Mouse (Mus musculus): ENCODE measurements around the gene Ugt1a9. TPM values are rescaled to one million over a fixed set of nuclear protein-coding genes. Genes with fewer than 3 reads are reported as not detected.

Gene Ugt1a9
- polyA plus RNA-seq, 1 experiment from 2014 or later: 0.65 TPM

DNA sequence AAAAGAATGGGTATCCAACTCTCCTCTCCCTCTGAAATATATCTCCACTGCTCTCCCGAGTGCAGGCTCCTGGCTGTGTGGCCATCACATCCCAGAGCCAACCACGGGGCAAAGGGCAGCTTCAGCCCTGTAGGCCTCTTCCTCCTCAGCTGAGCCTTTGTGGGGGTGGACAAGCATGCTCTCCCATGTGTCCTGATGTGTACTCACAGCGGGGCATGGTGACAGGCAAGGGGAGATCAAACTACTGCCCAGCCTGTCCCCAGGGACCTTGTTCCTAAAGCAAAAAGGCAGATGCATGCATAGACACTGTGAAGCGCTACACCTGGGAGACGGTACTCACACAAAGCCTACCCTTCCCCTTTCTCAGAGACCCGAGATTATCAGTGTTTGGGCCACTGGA is 189.5 kb downstream of the Ugt1a9 start:
- H3K4me1 ChIP-seq (replicated peaks; ENCODE audit: control insufficient read depth, insufficient read depth): peaks cover 21% of the 10 kb centered on the region
- ATAC-seq (ENCODE audit: low FRiP score, low TSS enrichment) (0 out of 2 replicates have a peak, but pooled peaks have one; percentile 2), DNase-seq (ENCODE audit: low spot score) (no peak)
- no peaks in the 10 kb centered on the region for H3K27me3 ChIP-seq (ENCODE audit: control insufficient read depth, insufficient read depth, low read length)
- peaks cover 56% of the 10 kb centered on the region for H3K36me3 ChIP-seq (ENCODE audit: control insufficient read depth, insufficient read depth, low read length)
- peaks cover 10% of the 10 kb centered on the region for H3K9me3 ChIP-seq (ENCODE audit: control insufficient read depth, low read length)
- 0 out of 2 replicates have a peak overlapping the region, but pooled peaks have one; percentile 0 for H3K4me2 ChIP-seq (replicated peaks; ENCODE audit: low read depth)
- 72% methylated on average over 6 of the region's 6 CpGs for WGBS
- TF ChIP-seq EP300 (optimal IDR thresholded peaks at IDR 0.05) (no peak), CTCF (IDR thresholded peaks at IDR 0.05; ENCODE audit: low read depth) (no peak)
- peak overlapping the region; percentile 13; the same call in 1 of the 2 replicates for H3K27ac ChIP-seq (replicated peaks)
- no peak overlapping the region for H3K4me3 ChIP-seq (ENCODE audit: low read depth, low read length)
- peak overlapping the region; percentile 5 for H3K9ac ChIP-seq (ENCODE audit: low read length)

GRCm38 (mm10) chr1:88260604-88261377 is 190.2 kb downstream of the Ugt1a9 start:
- peaks cover 21% of the 10 kb centered on the region for H3K4me1 ChIP-seq (replicated peaks; ENCODE audit: control insufficient read depth, insufficient read depth)
- H3K9ac ChIP-seq (ENCODE audit: low read length): no peak overlapping the region; the same call in 1 of the 2 replicates
- peaks cover 62% of the 10 kb centered on the region for H3K36me3 ChIP-seq (ENCODE audit: control insufficient read depth, insufficient read depth, low read length)
- 78% methylated on average over 10 of the region's 10 CpGs for WGBS
- H3K27ac ChIP-seq (replicated peaks): no peak overlapping the region
- DNase-seq (ENCODE audit: low spot score): no peak
- H3K9me3 ChIP-seq (ENCODE audit: control insufficient read depth, low read length): peaks cover 9% of the 10 kb centered on the region
- TF ChIP-seq CTCF (IDR thresholded peaks at IDR 0.05; ENCODE audit: low read depth) (no peak), EP300 (optimal IDR thresholded peaks at IDR 0.05) (no peak)
- no peak overlapping the region for H3K4me2 ChIP-seq (replicated peaks; ENCODE audit: low read depth)
- no peaks in the 10 kb centered on the region for H3K27me3 ChIP-seq (ENCODE audit: control insufficient read depth, insufficient read depth, low read length)
- H3K4me3 ChIP-seq (ENCODE audit: low read depth, low read length): no peak overlapping the region
- ATAC-seq (ENCODE audit: low FRiP score, low TSS enrichment): no peak

DNA sequence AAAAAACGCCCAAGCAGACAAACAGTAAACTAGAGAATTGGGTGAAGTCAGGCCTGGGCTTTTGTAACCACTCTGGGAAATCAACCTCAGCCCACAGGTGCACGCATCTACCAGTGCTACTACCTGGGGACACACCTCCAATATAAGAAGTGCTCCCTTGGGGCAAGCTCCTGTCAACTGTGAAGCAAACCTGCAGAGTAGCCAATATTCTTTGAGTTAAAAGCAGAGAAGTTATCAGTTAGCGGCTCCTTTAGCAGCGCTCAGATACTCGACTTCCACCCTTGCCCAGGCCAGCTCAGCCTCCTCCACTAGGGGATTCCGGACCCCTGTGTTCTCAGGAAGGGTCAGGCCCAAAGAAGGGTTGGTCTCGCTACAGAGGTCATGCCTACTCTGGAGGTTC is 191.1 kb downstream of the Ugt1a9 start:
- Histone ChIP-seq H3K9ac (ENCODE audit: low read length) (no peak overlapping the region), H3K9me3 (ENCODE audit: control insufficient read depth, low read length) (peaks cover 4% of the 10 kb centered on the region; the same call in 1 of the 2 replicates), H3K4me1 (replicated peaks; ENCODE audit: control insufficient read depth, insufficient read depth) (peaks cover 19% of the 10 kb centered on the region), H3K4me3 (ENCODE audit: low read depth, low read length) (no peak overlapping the region), H3K36me3 (ENCODE audit: control insufficient read depth, insufficient read depth, low read length) (peaks cover 71% of the 10 kb centered on the region), H3K27me3 (ENCODE audit: control insufficient read depth, insufficient read depth, low read length) (no peaks in the 10 kb centered on the region), H3K27ac (replicated peaks) (peak overlapping the region; percentile 31), H3K4me2 (replicated peaks; ENCODE audit: low read depth) (no peak overlapping the region)
- 79% methylated on average over 7 of the region's 7 CpGs for WGBS
- TF ChIP-seq EP300 (optimal IDR thresholded peaks at IDR 0.05) (no peak), CTCF (IDR thresholded peaks at IDR 0.05; ENCODE audit: low read depth) (no peak)
- ATAC-seq (ENCODE audit: low FRiP score, low TSS enrichment) (no peak), DNase-seq (ENCODE audit: low spot score) (no peak)

- TF ChIP-seq CTCF (IDR thresholded peaks at IDR 0.05; ENCODE audit: low read depth) (0 out of 2 replicates have a peak, but pooled peaks have one; percentile 13), EP300 (optimal IDR thresholded peaks at IDR 0.05) (no peak)
- peak overlapping the region; percentile 31; the same call in 1 of the 2 replicates for H3K27ac ChIP-seq (replicated peaks)
Observed at GRCm38 (mm10) chr1:88262255-88262654, 191.7 kb downstream of the Ugt1a9 start.

GRCm38 (mm10) chr1:88262961-88263360 is 192.4 kb downstream of the Ugt1a9 start:
- Histone ChIP-seq H3K4me2 (replicated peaks; ENCODE audit: low read depth) (no peak overlapping the region), H3K4me1 (replicated peaks; ENCODE audit: control insufficient read depth, insufficient read depth) (peaks cover 19% of the 10 kb centered on the region), H3K4me3 (ENCODE audit: low read depth, low read length) (no peak overlapping the region), H3K27ac (replicated peaks) (peak overlapping the region; percentile 9), H3K36me3 (ENCODE audit: control insufficient read depth, insufficient read depth, low read length) (peaks cover 84% of the 10 kb centered on the region), H3K27me3 (ENCODE audit: control insufficient read depth, insufficient read depth, low read length) (no peaks in the 10 kb centered on the region), H3K9ac (ENCODE audit: low read length) (0 out of 2 replicates have a peak overlapping the region, but pooled peaks have one; percentile 0), H3K9me3 (ENCODE audit: control insufficient read depth, low read length) (no peaks in the 10 kb centered on the region)
- ATAC-seq (ENCODE audit: low FRiP score, low TSS enrichment): no peak
- TF ChIP-seq CTCF (IDR thresholded peaks at IDR 0.05; ENCODE audit: low read depth) (no peak), EP300 (optimal IDR thresholded peaks at IDR 0.05) (no peak)
- DNase-seq (ENCODE audit: low spot score): no peak
- 65% methylated on average over 6 of the region's 6 CpGs for WGBS

More at GRCm38 (mm10) chr1:88262255-88262654, 191.7 kb downstream of the Ugt1a9 start:
- Histone ChIP-seq H3K9me3 (ENCODE audit: control insufficient read depth, low read length) (no peaks in the 10 kb centered on the region), H3K4me3 (ENCODE audit: low read depth, low read length) (no peak overlapping the region), H3K4me2 (replicated peaks; ENCODE audit: low read depth) (no peak overlapping the region), H3K9ac (ENCODE audit: low read length) (no peak overlapping the region), H3K36me3 (ENCODE audit: control insufficient read depth, insufficient read depth, low read length) (peaks cover 77% of the 10 kb centered on the region), H3K4me1 (replicated peaks; ENCODE audit: control insufficient read depth, insufficient read depth) (peaks cover 19% of the 10 kb centered on the region), H3K27me3 (ENCODE audit: control insufficient read depth, insufficient read depth, low read length) (no peaks in the 10 kb centered on the region)
- ATAC-seq (ENCODE audit: low FRiP score, low TSS enrichment) (peak; percentile 53), DNase-seq (ENCODE audit: low spot score) (peak; percentile 86)
- WGBS: 43% methylated on average over 4 of the region's 4 CpGs

- DNase-seq (ENCODE audit: low spot score) (no peak), ATAC-seq (ENCODE audit: low FRiP score, low TSS enrichment) (no peak)
- no peaks in the 10 kb centered on the region for H3K9me3 ChIP-seq (ENCODE audit: control insufficient read depth, low read length)
- H3K36me3 ChIP-seq (ENCODE audit: control insufficient read depth, insufficient read depth, low read length): peaks cover 92% of the 10 kb centered on the region
- TF ChIP-seq EP300 (optimal IDR thresholded peaks at IDR 0.05): no peak
- H3K4me2 ChIP-seq (replicated peaks; ENCODE audit: low read depth): no peak overlapping the region
- H3K27ac ChIP-seq (replicated peaks): no peak overlapping the region
- H3K27me3 ChIP-seq (ENCODE audit: control insufficient read depth, insufficient read depth, low read length): no peaks in the 10 kb centered on the region
- H3K4me3 ChIP-seq (ENCODE audit: low read depth, low read length): no peak overlapping the region
- 90% methylated on average over 5 of the region's 5 CpGs for WGBS
- H3K9ac ChIP-seq (ENCODE audit: low read length): no peak overlapping the region
- peaks cover 19% of the 10 kb centered on the region for H3K4me1 ChIP-seq (replicated peaks; ENCODE audit: control insufficient read depth, insufficient read depth)
Observed at GRCm38 (mm10) chr1:88263778-88264177, 193.2 kb downstream of the Ugt1a9 start.

Data from stomach, postnatal 0 days (tissue).